8 mouse cellular contexts compared by ENCODE assay signal in genomic region chr2:25167481-25167880, GRCm38 (mm10). TPM values are rescaled to one million over a fixed set of nuclear protein-coding genes. Genes with fewer than 3 reads are reported as not detected.
DNase-seq lines count a peak whose midpoint lies in the region; ATAC-seq and TF ChIP-seq lines count a peak whose summit lies in the region.

No protein-coding gene starts in this region.

- ATAC-seq in heart, embryonic 16.5 days (replicated peaks; ENCODE audit: extremely low read depth, insufficient read depth, low FRiP score), result peak; percentile 34
- peak; percentile 40 for ATAC-seq in forebrain, postnatal 0 days
- peak; percentile 32; the same call in 1 of the 2 replicates for ATAC-seq in liver, postnatal 0 days

- H3K79me2 ChIP-seq in MEL (ENCODE audit: control insufficient read depth, insufficient read depth, low read length, poor library complexity), result no peaks in the 10 kb centered on the region; the same call in 1 of the 2 replicates

- H3K9me3 ChIP-seq in heart, embryonic 16.5 days (replicated peaks; ENCODE audit: control insufficient read depth, low read length), result no peaks in the 10 kb centered on the region
- no peaks in the 10 kb centered on the region for H3K9me3 ChIP-seq in MEL (replicated peaks; ENCODE audit: insufficient read depth, low read length)
- H3K9me3 ChIP-seq in forebrain, postnatal 0 days (ENCODE audit: low read length), result no peaks in the 10 kb centered on the region
- no peaks in the 10 kb centered on the region for H3K9me3 ChIP-seq in liver, postnatal 0 days (ENCODE audit: low read length)

- no peak for TF ChIP-seq POLR2A in MEL (IDR thresholded peaks at IDR 0.05; ENCODE audit: control insufficient read depth in 1 of 2, insufficient read depth in 1 of 2, low read depth in 1 of 2, low read length in 2 of 2, poor library complexity in 1 of 2)

- peak overlapping the region; percentile 55 for H3K4me3 ChIP-seq in heart, embryonic 16.5 days (ENCODE audit: low read length)
- H3K4me3 ChIP-seq in MEL (ENCODE audit: control insufficient read depth in 1 of 2, insufficient read depth in 1 of 2, low read depth in 2 of 2, low read length in 2 of 2), result peak overlapping the region; percentile 39 to 78
- H3K4me3 ChIP-seq in forebrain, postnatal 0 days (ENCODE audit: low read depth, low read length), result peak overlapping the region; percentile 52
- peak overlapping the region; percentile 40 for H3K4me3 ChIP-seq in liver, postnatal 0 days (ENCODE audit: low read depth, low read length)

- DNase-seq in heart, postnatal 10 days, result no peak
- DNase-seq in MEL (ENCODE audit: low read depth, low spot score), result peak; percentile 29
- DNase-seq in forebrain, postnatal 0 days, result no peak
- DNase-seq in liver, postnatal 0 days, result no peak
- no peak for DNase-seq in layer of hippocampus, adult 8-10 months (ENCODE audit: low spot score in 2 of 2)
- DNase-seq in cerebellum, adult 9-10 months, result no peak
- DNase-seq in adrenal gland, postnatal 10 days, result no peak

- no peaks in the 10 kb centered on the region for H3K27me3 ChIP-seq in heart, embryonic 16.5 days (ENCODE audit: control insufficient read depth, insufficient read depth, low read length)
- no peaks in the 10 kb centered on the region for H3K27me3 ChIP-seq in MEL (ENCODE audit: control insufficient read depth in 1 of 2, insufficient read depth in 2 of 2, low read length in 2 of 2)
- H3K27me3 ChIP-seq in forebrain, postnatal 0 days (ENCODE audit: insufficient read depth, low read length), result no peaks in the 10 kb centered on the region
- H3K27me3 ChIP-seq in liver, postnatal 0 days (ENCODE audit: insufficient read depth, low read length), result no peaks in the 10 kb centered on the region

- intact Hi-C loops in heart, postnatal 10 days (cut with DNase I), result no loop called here

- no peaks in the 10 kb centered on the region for H3K36me3 ChIP-seq in heart, embryonic 16.5 days (ENCODE audit: control insufficient read depth, insufficient read depth)
- H3K36me3 ChIP-seq in MEL (ENCODE audit: control insufficient read depth in 1 of 2, insufficient read depth in 2 of 2, low read length in 2 of 2), result peaks cover 0 to 10% of the 10 kb centered on the region in 2 experiments; a peak in 2 of 4 replicates
- H3K36me3 ChIP-seq in forebrain, postnatal 0 days (ENCODE audit: insufficient read depth), result no peaks in the 10 kb centered on the region
- no peaks in the 10 kb centered on the region for H3K36me3 ChIP-seq in liver, postnatal 0 days (replicated peaks; ENCODE audit: insufficient read depth, low read length)

- TF ChIP-seq CTCF in MEL (IDR thresholded peaks at IDR 0.05 in 2 of 3, conservative IDR thresholded peaks at IDR 0.05 in 1 of 3; ENCODE audit: control insufficient read depth in 1 of 3, insufficient read depth in 1 of 3, low read depth in 2 of 3, low read length in 3 of 3, poor library complexity in 1 of 3, severe bottlenecking in 1 of 3), result no peak
- no peak for TF ChIP-seq CTCF in forebrain, postnatal 0 days (IDR thresholded peaks at IDR 0.05; ENCODE audit: low read depth)
- no peak for TF ChIP-seq CTCF in liver, postnatal 0 days (IDR thresholded peaks at IDR 0.05; ENCODE audit: low read depth)

- peak overlapping the region; percentile 81 for H3K27ac ChIP-seq in heart, embryonic 16.5 days (ENCODE audit: low read length)
- no peak overlapping the region; the same call in 1 of the 2 replicates for H3K27ac ChIP-seq in MEL (ENCODE audit: control insufficient read depth, low read depth, low read length)
- H3K27ac ChIP-seq in forebrain, postnatal 0 days (ENCODE audit: low read depth, low read length), result peak overlapping the region; percentile 73
- peak overlapping the region; percentile 53 for H3K27ac ChIP-seq in liver, postnatal 0 days (ENCODE audit: low read depth)

- H3K4me2 ChIP-seq in heart, embryonic 16.5 days (ENCODE audit: low read depth, low read length), result peak overlapping the region; percentile 76
- H3K4me2 ChIP-seq in forebrain, postnatal 0 days (ENCODE audit: low read depth), result peak overlapping the region; percentile 96
- H3K4me2 ChIP-seq in liver, postnatal 0 days (ENCODE audit: low read depth, low read length), result peak overlapping the region; percentile 76

- peaks cover 39% of the 10 kb centered on the region for H3K4me1 ChIP-seq in heart, embryonic 16.5 days (ENCODE audit: control insufficient read depth, insufficient read depth, low read length)
- peaks cover 5 to 25% of the 10 kb centered on the region in 2 experiments for H3K4me1 ChIP-seq in MEL (ENCODE audit: control insufficient read depth in 1 of 2, insufficient read depth in 2 of 2, low read length in 2 of 2)
- peaks cover 6% of the 10 kb centered on the region for H3K4me1 ChIP-seq in forebrain, postnatal 0 days (ENCODE audit: insufficient read depth)
- peaks cover 56% of the 10 kb centered on the region for H3K4me1 ChIP-seq in liver, postnatal 0 days (ENCODE audit: insufficient read depth)

- WGBS in heart, embryonic 16.5 days, result 24% methylated on average over 4 of the region's 4 CpGs
- 14% methylated on average over 4 of the region's 4 CpGs for WGBS in forebrain, postnatal 0 days
- WGBS in liver, postnatal 0 days (ENCODE audit: insufficient replicate concordance), result 34% methylated on average over 4 of the region's 4 CpGs

- peak overlapping the region; percentile 79 for H3K9ac ChIP-seq in heart, embryonic 16.5 days (ENCODE audit: low read length)
- peak overlapping the region; percentile 75 for H3K9ac ChIP-seq in MEL (ENCODE audit: control insufficient read depth, low read depth, low read length, poor library complexity, severe bottlenecking)
- H3K9ac ChIP-seq in forebrain, postnatal 0 days, result peak overlapping the region; percentile 74
- peak overlapping the region; percentile 61 for H3K9ac ChIP-seq in liver, postnatal 0 days (replicated peaks)

- TF ChIP-seq EP300 in MEL (IDR thresholded peaks at IDR 0.05; ENCODE audit: low read depth in 1 of 2, low read length in 2 of 2), result no peak
- TF ChIP-seq EP300 in liver, postnatal 0 days (IDR thresholded peaks at IDR 0.05; ENCODE audit: low read depth), result no peak

- TF ChIP-seq RAD21 in MEL (IDR thresholded peaks at IDR 0.05; ENCODE audit: low read depth, low read length), result no peak

RNA-seq across cellular contexts. Expression of gene Nrarp, which starts 13.1 kb away (rescaled TPM):
- 16.2 and 18.1 TPM in 2 replicates for polyA plus RNA-seq in heart, embryonic 16.5 days (2015; fragmentation: Nextera tagmentation; extraction: Ambion mirVana)
- total RNA-seq in heart, postnatal 10 days (2021), result 10 to 100 TPM; 23.9 to 25.1 TPM
- total RNA-seq in MEL (2012; rRNA removed), result 6.3 and 6.5 TPM in 2 replicates
- 10 to 100 TPM in 1 of 2 experiments, not detected in 1; 12.3 TPM for polyA plus RNA-seq in MEL (2012; ENCODE audit: insufficient read depth in 1 of 2, insufficient read length in 2 of 2, low read depth in 1 of 2, low replicate concordance in 2 of 2, missing spikeins in 1 of 2)
- 38.2 and 40.0 TPM in 2 replicates for total RNA-seq in forebrain, postnatal 0 days (2014; rRNA removed)
- polyA plus RNA-seq in forebrain, postnatal 0 days (2015; fragmentation: Nextera tagmentation; extraction: Ambion mirVana), result 17.0 and 17.8 TPM in 2 replicates
- polyA plus RNA-seq in liver, postnatal 0 days (2015; fragmentation: Nextera tagmentation; extraction: Ambion mirVana), result 1.3 and 1.7 TPM in 2 replicates
- 10 to 100 TPM; 16.9 to 20.4 (median 19.5) TPM for total RNA-seq in layer of hippocampus, adult 8-10 months (2022)
- total RNA-seq in adrenal gland, postnatal 10 days (2021), result 10 to 100 TPM; 15.1 to 15.5 TPM

RNA-seq across cellular contexts. Expression of gene Tor4a, which starts 29.2 kb away (rescaled TPM):
- polyA plus RNA-seq in heart, embryonic 16.5 days (2015; fragmentation: Nextera tagmentation; extraction: Ambion mirVana), result 8.5 and 10.0 TPM in 2 replicates
- total RNA-seq in heart, postnatal 10 days (2021), result 1 to 10 TPM; 5.6 to 6.5 TPM
- total RNA-seq in MEL (2012; rRNA removed), result 7.6 and 9.1 TPM in 2 replicates
- 10 to 100 TPM in 1 of 2 experiments, not detected in 1; 13.7 TPM for polyA plus RNA-seq in MEL (2012; ENCODE audit: insufficient read depth in 1 of 2, insufficient read length in 2 of 2, low read depth in 1 of 2, low replicate concordance in 2 of 2, missing spikeins in 1 of 2)
- total RNA-seq in forebrain, postnatal 0 days (2014; rRNA removed), result 1.7 and 3.3 TPM in 2 replicates
- 0.92 and 1.2 TPM in 2 replicates for polyA plus RNA-seq in forebrain, postnatal 0 days (2015; fragmentation: Nextera tagmentation; extraction: Ambion mirVana)
- 5.4 and 6.0 TPM in 2 replicates for polyA plus RNA-seq in liver, postnatal 0 days (2015; fragmentation: Nextera tagmentation; extraction: Ambion mirVana)
- total RNA-seq in layer of hippocampus, adult 8-10 months (2022), result 1 to 10 TPM; 2.2 to 4.6 (median 2.8) TPM
- 10 to 100 TPM; 13.9 to 19.5 TPM for total RNA-seq in adrenal gland, postnatal 10 days (2021)

RNA-seq across cellular contexts. Expression of gene Nelfb, which starts 43.8 kb away (rescaled TPM):
- polyA plus RNA-seq in heart, embryonic 16.5 days (2015; fragmentation: Nextera tagmentation; extraction: Ambion mirVana), result 79.1 and 81.9 TPM in 2 replicates
- 10 to 100 TPM; 40.7 to 46.0 TPM for total RNA-seq in heart, postnatal 10 days (2021)
- 62.9 and 63.1 TPM in 2 replicates for total RNA-seq in MEL (2012; rRNA removed)
- polyA plus RNA-seq in MEL (2012; ENCODE audit: insufficient read depth in 1 of 2, insufficient read length in 2 of 2, low read depth in 1 of 2, low replicate concordance in 2 of 2, missing spikeins in 1 of 2), result 10 to 100 TPM in 1 of 2 experiments, not detected in 1; 83.5 TPM
- total RNA-seq in forebrain, postnatal 0 days (2014; rRNA removed), result 94.6 and 115 TPM in 2 replicates
- 57.1 and 76.1 TPM in 2 replicates for polyA plus RNA-seq in forebrain, postnatal 0 days (2015; fragmentation: Nextera tagmentation; extraction: Ambion mirVana)
- 19.3 and 22.3 TPM in 2 replicates for polyA plus RNA-seq in liver, postnatal 0 days (2015; fragmentation: Nextera tagmentation; extraction: Ambion mirVana)
- 10 to 100 TPM; 56.7 to 64.9 (median 64.0) TPM for total RNA-seq in layer of hippocampus, adult 8-10 months (2022)
- total RNA-seq in adrenal gland, postnatal 10 days (2021), result 10 to 100 TPM; 46.3 to 48.8 TPM

RNA-seq across cellular contexts. Expression of gene Stpg3, which starts 47.0 kb away (rescaled TPM):
- not detected in 2 replicates for polyA plus RNA-seq in heart, embryonic 16.5 days (2015; fragmentation: Nextera tagmentation; extraction: Ambion mirVana)
- not detected for total RNA-seq in heart, postnatal 10 days (2021)
- not detected in 2 replicates for total RNA-seq in MEL (2012; rRNA removed)
- polyA plus RNA-seq in MEL (2012; ENCODE audit: insufficient read depth in 1 of 2, insufficient read length in 2 of 2, low read depth in 1 of 2, low replicate concordance in 2 of 2, missing spikeins in 1 of 2), result under 1 TPM in 1 of 2 experiments, not detected in 1; 0.07 TPM
- not detected in 2 replicates for total RNA-seq in forebrain, postnatal 0 days (2014; rRNA removed)
- polyA plus RNA-seq in forebrain, postnatal 0 days (2015; fragmentation: Nextera tagmentation; extraction: Ambion mirVana), result not detected in 2 replicates
- not detected in 2 replicates for polyA plus RNA-seq in liver, postnatal 0 days (2015; fragmentation: Nextera tagmentation; extraction: Ambion mirVana)
- under 1 TPM in 2 of 4 experiments, not detected in 2; 0.27 to 0.29 TPM for total RNA-seq in layer of hippocampus, adult 8-10 months (2022)
- not detected for total RNA-seq in adrenal gland, postnatal 10 days (2021)

RNA-seq across cellular contexts. Expression of gene Fam166a, which starts 51.1 kb away (rescaled TPM):
- 1.1 TPM in 1 of 2 replicates, not detected in the other for polyA plus RNA-seq in heart, embryonic 16.5 days (2015; fragmentation: Nextera tagmentation; extraction: Ambion mirVana)
- not detected for total RNA-seq in heart, postnatal 10 days (2021)
- 1.1 TPM in 1 of 2 replicates, not detected in the other for total RNA-seq in MEL (2012; rRNA removed)
- polyA plus RNA-seq in MEL (2012; ENCODE audit: insufficient read depth in 1 of 2, insufficient read length in 2 of 2, low read depth in 1 of 2, low replicate concordance in 2 of 2, missing spikeins in 1 of 2), result 10 to 100 TPM in 1 of 2 experiments, not detected in 1; 15.6 TPM
- not detected in 2 replicates for total RNA-seq in forebrain, postnatal 0 days (2014; rRNA removed)
- polyA plus RNA-seq in forebrain, postnatal 0 days (2015; fragmentation: Nextera tagmentation; extraction: Ambion mirVana), result 0.94 TPM in 1 of 2 replicates, not detected in the other
- polyA plus RNA-seq in liver, postnatal 0 days (2015; fragmentation: Nextera tagmentation; extraction: Ambion mirVana), result not detected in 2 replicates
- total RNA-seq in layer of hippocampus, adult 8-10 months (2022), result not detected
- not detected for total RNA-seq in adrenal gland, postnatal 10 days (2021)
